Mouse (Mus musculus): ENCODE results near the gene Ptpa. TPM values are rescaled to one million over a fixed set of nuclear protein-coding genes. Genes with fewer than 3 reads are reported as not detected.

Ptpa gene
- polyA plus RNA-seq, 1 experiment from 2014 or later = 66.6 TPM

DNA sequence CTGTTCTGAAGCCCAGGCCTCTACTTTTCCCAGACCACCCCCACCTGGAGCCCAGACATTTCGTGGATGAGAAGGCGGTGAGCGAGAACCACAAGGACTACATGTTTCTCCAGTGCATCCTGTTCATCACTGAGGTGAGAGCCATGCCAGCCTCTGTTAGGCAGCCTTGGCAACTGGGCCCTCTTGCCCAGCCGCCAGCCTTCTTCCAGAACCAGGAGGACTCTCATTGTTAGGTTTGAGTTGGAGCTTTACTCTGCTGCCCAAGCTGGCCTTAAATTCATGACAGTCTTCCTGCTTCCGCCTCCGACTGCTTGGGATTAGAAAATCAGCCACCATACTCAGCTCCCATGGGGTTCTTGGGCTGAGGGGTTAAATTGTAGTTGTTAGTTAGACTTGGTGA lies 23.8 kb downstream of the Ptpa start:
- ATAC-seq (no peak), DNase-seq (ENCODE audit: low spot score) (no peak)
- no peak overlapping the region for H3K27ac ChIP-seq (ENCODE audit: low read depth, low read length)
- 93% methylated on average over 6 of the region's 6 CpGs for WGBS
- no peak overlapping the region for H3K4me2 ChIP-seq (ENCODE audit: low read length)
- H3K4me3 ChIP-seq (ENCODE audit: low read depth, low read length) = no peak overlapping the region
- H3K36me3 ChIP-seq (ENCODE audit: control insufficient read depth, insufficient read depth, low read length) = peaks cover 55% of the 10 kb centered on the region
- no peaks in the 10 kb centered on the region for H3K27me3 ChIP-seq (replicated peaks; ENCODE audit: control insufficient read depth, insufficient read depth, low read length)
- peaks cover 23% of the 10 kb centered on the region for H3K4me1 ChIP-seq (ENCODE audit: control insufficient read depth, insufficient read depth, low read length)
- no peaks in the 10 kb centered on the region for H3K9me3 ChIP-seq (replicated peaks; ENCODE audit: control insufficient read depth, low read length)
- no peak overlapping the region for H3K9ac ChIP-seq (ENCODE audit: low read length)

DNA sequence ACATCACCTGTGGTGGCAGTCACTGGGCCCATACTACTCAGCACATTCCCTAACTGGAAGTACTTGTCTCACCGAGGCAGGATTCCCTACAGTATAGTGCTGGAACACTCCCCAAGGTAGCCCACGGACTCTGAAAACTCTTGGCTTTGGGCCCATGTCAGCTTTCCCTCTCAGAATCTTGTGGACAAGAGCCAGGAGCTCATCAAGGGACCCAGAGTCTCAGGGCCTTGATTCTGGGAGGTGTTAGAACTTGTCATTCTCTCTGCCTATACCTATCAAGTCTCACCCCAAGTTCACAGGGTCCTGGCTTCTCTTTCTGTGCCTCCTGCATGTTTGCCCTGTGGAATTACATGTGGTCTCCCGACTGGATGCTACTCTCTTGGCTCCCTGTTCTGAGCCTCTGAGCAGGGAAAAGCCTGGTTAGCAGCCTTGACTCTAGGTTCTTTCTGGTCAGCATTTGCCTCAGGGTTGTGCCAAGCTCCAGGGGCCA lies 24.4 kb downstream of the Ptpa start:
- Histone ChIP-seq H3K27me3 (replicated peaks; ENCODE audit: control insufficient read depth, insufficient read depth, low read length) (no peaks in the 10 kb centered on the region), H3K4me3 (ENCODE audit: low read depth, low read length) (no peak overlapping the region), H3K4me2 (ENCODE audit: low read length) (no peak overlapping the region), H3K9ac (ENCODE audit: low read length) (peak overlapping the region; percentile 29; the same call in 1 of the 2 replicates), H3K9me3 (replicated peaks; ENCODE audit: control insufficient read depth, low read length) (no peaks in the 10 kb centered on the region), H3K36me3 (ENCODE audit: control insufficient read depth, insufficient read depth, low read length) (peaks cover 61% of the 10 kb centered on the region), H3K27ac (ENCODE audit: low read depth, low read length) (peak overlapping the region; percentile 97), H3K4me1 (ENCODE audit: control insufficient read depth, insufficient read depth, low read length) (peaks cover 23% of the 10 kb centered on the region)
- ATAC-seq (no peak), DNase-seq (ENCODE audit: low spot score) (peak; percentile 49)
- WGBS = 52% methylated on average over 3 of the region's 3 CpGs

DNA sequence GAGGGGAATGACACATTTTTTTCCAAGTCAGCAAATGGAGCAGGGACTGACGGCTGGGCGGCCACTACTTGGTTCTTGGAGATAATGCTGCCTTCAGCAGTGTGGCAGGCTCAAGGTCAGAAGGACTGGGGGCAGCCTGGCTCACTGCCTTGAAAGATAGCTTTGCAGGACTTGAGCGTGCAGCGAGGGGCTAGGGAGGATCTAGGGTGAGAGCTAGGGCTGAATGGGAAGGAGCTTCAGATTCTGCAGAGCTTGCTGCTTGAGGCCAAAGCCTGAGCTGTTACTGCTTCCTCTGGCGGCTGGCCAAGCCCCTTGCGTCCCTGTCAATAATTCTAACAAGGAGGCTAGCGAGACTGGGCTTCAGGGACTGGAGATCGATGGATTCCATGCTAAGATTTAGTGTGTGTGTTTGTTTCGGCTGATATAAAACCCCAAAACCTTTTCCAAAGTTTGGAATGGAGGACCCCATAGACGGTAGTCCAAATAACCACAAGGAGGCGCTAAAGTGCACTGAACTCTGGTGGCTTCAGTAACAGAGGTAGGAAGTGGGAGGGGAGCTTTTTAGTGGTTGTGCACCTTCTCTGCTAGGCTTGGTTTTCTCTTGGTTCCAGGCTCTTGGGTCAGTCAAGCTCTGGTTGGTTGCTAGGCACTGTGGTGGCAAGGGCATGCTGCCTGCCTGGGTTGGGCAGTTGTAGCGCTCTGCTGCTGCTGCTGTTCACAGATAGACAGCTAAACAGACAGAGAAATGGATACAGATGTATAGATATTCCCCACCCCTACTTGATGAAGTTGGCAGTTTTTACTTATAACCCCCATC lies 25.1 kb downstream of the Ptpa start:
- Histone ChIP-seq H3K4me3 (ENCODE audit: low read depth, low read length) (no peak overlapping the region), H3K9me3 (replicated peaks; ENCODE audit: control insufficient read depth, low read length) (no peaks in the 10 kb centered on the region), H3K9ac (ENCODE audit: low read length) (peak overlapping the region; percentile 64), H3K36me3 (ENCODE audit: control insufficient read depth, insufficient read depth, low read length) (peaks cover 66% of the 10 kb centered on the region), H3K4me1 (ENCODE audit: control insufficient read depth, insufficient read depth, low read length) (peaks cover 23% of the 10 kb centered on the region), H3K4me2 (ENCODE audit: low read length) (peak overlapping the region; percentile 44), H3K27ac (ENCODE audit: low read depth, low read length) (peak overlapping the region; percentile 97), H3K27me3 (replicated peaks; ENCODE audit: control insufficient read depth, insufficient read depth, low read length) (no peaks in the 10 kb centered on the region)
- peak; percentile 64; the same call in 1 of the 2 replicates for ATAC-seq
- WGBS = 13% methylated on average over 12 of the region's 12 CpGs
- DNase-seq (ENCODE audit: low spot score) = peak; percentile 94

DNA sequence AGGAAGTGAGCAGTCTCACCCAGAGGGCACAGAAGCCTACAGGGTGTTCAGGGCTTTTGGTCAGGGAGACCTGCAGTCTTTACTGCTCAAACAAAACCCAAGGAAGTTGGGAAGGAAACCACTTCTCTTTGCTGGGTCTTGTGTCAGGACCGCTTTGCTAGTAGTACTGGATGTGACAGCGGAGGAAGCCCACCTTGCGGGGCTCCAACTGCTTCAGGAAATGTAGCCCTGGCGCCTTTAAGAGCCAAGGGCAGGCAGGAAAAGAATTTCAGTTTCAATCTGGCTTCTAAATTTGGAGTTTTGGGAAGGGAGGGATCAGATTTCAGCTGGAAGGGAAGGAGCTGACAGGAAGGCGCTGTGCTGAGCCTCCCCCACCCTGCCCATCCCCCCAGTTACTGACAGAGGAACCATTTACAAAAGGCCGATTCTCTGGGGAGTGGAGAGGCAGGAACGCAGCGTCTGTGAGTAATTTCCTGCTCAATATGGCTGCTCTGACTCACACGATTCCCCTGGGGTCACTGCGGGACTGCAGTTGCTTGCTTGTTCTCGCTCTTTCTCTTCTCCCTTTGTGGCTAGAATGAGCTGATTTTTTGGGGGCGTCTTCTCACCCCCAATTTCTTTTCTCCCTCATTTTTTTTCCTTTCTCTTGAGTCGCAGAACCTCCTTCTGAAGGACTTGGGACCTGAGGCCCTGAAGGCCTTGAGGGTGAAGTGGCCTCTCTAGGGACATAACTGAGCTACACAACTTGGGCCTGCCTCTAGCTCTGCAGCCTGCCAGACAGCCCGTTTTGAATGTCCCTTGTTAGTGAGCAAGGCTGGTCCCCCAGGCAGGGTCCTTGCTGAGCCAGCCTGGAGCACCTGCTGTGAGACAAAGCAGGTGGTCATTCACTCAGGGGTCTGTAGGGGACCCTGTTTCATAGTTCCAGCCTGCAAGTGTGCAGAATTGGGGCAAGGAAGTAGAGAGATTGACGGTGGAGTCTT lies 26.0 kb downstream of the Ptpa start:
- H3K27ac ChIP-seq (ENCODE audit: low read depth, low read length) = peak overlapping the region; percentile 97
- no peaks in the 10 kb centered on the region for H3K27me3 ChIP-seq (replicated peaks; ENCODE audit: control insufficient read depth, insufficient read depth, low read length)
- H3K9me3 ChIP-seq (replicated peaks; ENCODE audit: control insufficient read depth, low read length) = no peaks in the 10 kb centered on the region
- DNase-seq (ENCODE audit: low spot score) (peak; percentile 95), ATAC-seq (peak; percentile 85)
- peak overlapping the region; percentile 44 for H3K4me2 ChIP-seq (ENCODE audit: low read length)
- peaks cover 23% of the 10 kb centered on the region for H3K4me1 ChIP-seq (ENCODE audit: control insufficient read depth, insufficient read depth, low read length)
- WGBS = 1% methylated on average over 15 of the region's 15 CpGs
- H3K4me3 ChIP-seq (ENCODE audit: low read depth, low read length) = no peak overlapping the region
- peak overlapping the region; percentile 64 for H3K9ac ChIP-seq (ENCODE audit: low read length)
- H3K36me3 ChIP-seq (ENCODE audit: control insufficient read depth, insufficient read depth, low read length) = peaks cover 66% of the 10 kb centered on the region

DNA sequence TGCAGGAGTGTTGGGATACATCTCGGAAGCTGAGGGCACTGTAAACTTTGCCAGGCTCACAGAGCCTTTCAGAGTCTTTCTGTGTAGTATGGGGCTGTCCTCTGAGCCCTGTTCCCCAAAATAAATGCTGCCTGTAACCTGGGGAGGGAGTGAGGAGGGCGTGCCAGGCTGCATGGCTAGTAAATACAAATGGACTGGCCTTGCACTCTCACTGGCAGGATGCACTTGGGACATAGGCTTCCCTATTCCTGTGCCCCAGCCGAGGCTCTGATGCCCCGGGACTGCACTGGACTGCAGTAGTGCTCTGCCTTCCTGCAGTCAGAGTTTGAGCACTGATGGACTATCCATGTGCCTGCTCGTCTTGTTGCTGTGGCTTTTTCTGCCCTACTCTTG lies 26.7 kb downstream of the Ptpa start:
- Histone ChIP-seq H3K4me1 (ENCODE audit: control insufficient read depth, insufficient read depth, low read length) (peaks cover 23% of the 10 kb centered on the region), H3K9ac (ENCODE audit: low read length) (peak overlapping the region; percentile 64), H3K4me3 (ENCODE audit: low read depth, low read length) (no peak overlapping the region), H3K36me3 (ENCODE audit: control insufficient read depth, insufficient read depth, low read length) (peaks cover 65% of the 10 kb centered on the region), H3K27ac (ENCODE audit: low read depth, low read length) (peak overlapping the region; percentile 97), H3K27me3 (replicated peaks; ENCODE audit: control insufficient read depth, insufficient read depth, low read length) (no peaks in the 10 kb centered on the region), H3K9me3 (replicated peaks; ENCODE audit: control insufficient read depth, low read length) (no peaks in the 10 kb centered on the region), H3K4me2 (ENCODE audit: low read length) (peak overlapping the region; percentile 44)
- WGBS = 63% methylated on average over 5 of the region's 5 CpGs
- DNase-seq (ENCODE audit: low spot score) (no peak), ATAC-seq (no peak)

DNA sequence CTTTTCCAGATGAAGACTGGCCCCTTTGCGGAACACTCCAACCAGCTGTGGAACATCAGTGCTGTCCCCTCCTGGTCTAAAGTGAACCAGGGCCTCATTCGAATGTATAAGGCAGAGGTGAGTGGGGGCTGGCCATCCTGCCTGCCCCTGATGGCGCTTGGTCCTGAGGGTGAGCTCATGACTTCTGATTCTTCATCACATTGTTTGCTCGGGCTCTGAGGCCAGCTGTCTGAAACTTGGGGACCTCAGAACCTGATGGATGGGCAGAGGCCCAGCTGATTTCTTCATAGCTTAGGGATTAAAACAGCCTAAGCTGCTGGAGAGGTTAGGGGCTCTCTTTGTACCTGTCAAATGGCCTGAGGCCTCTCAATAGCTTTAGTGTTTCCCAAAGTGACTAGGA lies 27.4 kb downstream of the Ptpa start:
- Histone ChIP-seq H3K9me3 (replicated peaks; ENCODE audit: control insufficient read depth, low read length) (no peaks in the 10 kb centered on the region), H3K4me3 (ENCODE audit: low read depth, low read length) (no peak overlapping the region), H3K27ac (ENCODE audit: low read depth, low read length) (no peak overlapping the region; the same call in 1 of the 2 replicates), H3K4me2 (ENCODE audit: low read length) (no peak overlapping the region), H3K27me3 (replicated peaks; ENCODE audit: control insufficient read depth, insufficient read depth, low read length) (no peaks in the 10 kb centered on the region), H3K36me3 (ENCODE audit: control insufficient read depth, insufficient read depth, low read length) (peaks cover 60% of the 10 kb centered on the region), H3K4me1 (ENCODE audit: control insufficient read depth, insufficient read depth, low read length) (peaks cover 23% of the 10 kb centered on the region), H3K9ac (ENCODE audit: low read length) (peak overlapping the region; percentile 64)
- 70% methylated on average over 4 of the region's 4 CpGs for WGBS
- no peak for DNase-seq (ENCODE audit: low spot score)
- no peak for ATAC-seq

DNA sequence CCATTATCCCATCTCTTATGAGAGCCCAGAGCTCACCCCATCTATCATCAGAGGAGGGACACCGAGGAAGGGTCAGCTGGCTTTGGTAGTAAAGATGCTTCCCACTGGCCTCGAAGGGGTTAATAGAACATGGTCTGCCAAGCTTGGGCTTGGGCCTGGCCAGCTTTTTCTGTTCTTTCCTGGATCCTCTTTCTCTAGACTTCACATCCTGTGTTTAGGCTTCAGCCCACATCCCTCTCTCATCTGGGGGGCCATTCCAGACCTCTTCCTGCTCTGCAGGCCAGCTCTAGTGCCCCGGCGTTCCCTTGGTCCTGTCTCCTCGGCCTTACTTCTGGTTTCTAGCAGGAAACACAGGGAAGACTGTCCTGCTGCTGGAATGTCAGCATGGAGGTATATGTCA lies 28.2 kb downstream of the Ptpa start:
- H3K9ac ChIP-seq (ENCODE audit: low read length) = no peak overlapping the region
- no peak for ATAC-seq
- peaks cover 54% of the 10 kb centered on the region for H3K36me3 ChIP-seq (ENCODE audit: control insufficient read depth, insufficient read depth, low read length)
- H3K4me3 ChIP-seq (ENCODE audit: low read depth, low read length) = no peak overlapping the region
- H3K27me3 ChIP-seq (replicated peaks; ENCODE audit: control insufficient read depth, insufficient read depth, low read length) = no peaks in the 10 kb centered on the region
- no peak for DNase-seq (ENCODE audit: low spot score)
- H3K4me2 ChIP-seq (ENCODE audit: low read length) = no peak overlapping the region
- no peaks in the 10 kb centered on the region for H3K9me3 ChIP-seq (replicated peaks; ENCODE audit: control insufficient read depth, low read length)
- H3K27ac ChIP-seq (ENCODE audit: low read depth, low read length) = no peak overlapping the region
- 85% methylated on average over 5 of the region's 5 CpGs for WGBS
- peaks cover 23% of the 10 kb centered on the region for H3K4me1 ChIP-seq (ENCODE audit: control insufficient read depth, insufficient read depth, low read length)

DNA sequence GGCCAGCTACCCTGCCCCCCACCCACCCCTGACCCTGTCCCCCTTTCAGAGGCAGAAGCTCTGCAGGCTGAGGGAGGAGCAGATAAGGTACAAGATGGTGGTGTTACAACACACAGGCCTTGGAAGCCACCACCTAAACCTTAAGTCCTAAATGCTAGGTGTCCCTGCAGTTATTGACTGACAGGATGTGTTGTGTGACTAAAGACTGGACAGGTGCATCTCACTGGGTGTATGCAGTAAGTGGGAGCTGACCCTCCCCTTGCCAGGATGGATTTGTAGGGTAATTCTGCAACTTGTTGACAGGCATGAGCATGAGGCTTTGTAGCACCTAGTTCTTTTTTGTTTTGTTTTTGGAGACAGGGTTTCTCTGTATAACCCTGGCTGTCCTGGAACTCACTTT lies 28.6 kb downstream of the Ptpa start:
- Histone ChIP-seq H3K9ac (ENCODE audit: low read length) (no peak overlapping the region), H3K36me3 (ENCODE audit: control insufficient read depth, insufficient read depth, low read length) (peaks cover 53% of the 10 kb centered on the region), H3K27ac (ENCODE audit: low read depth, low read length) (no peak overlapping the region)

More for the DNA sequence above, 28.6 kb downstream of the Ptpa start:
- Histone ChIP-seq H3K4me2 (ENCODE audit: low read length) (no peak overlapping the region), H3K4me3 (ENCODE audit: low read depth, low read length) (no peak overlapping the region), H3K27me3 (replicated peaks; ENCODE audit: control insufficient read depth, insufficient read depth, low read length) (no peaks in the 10 kb centered on the region), H3K9me3 (replicated peaks; ENCODE audit: control insufficient read depth, low read length) (no peaks in the 10 kb centered on the region), H3K4me1 (ENCODE audit: control insufficient read depth, insufficient read depth, low read length) (peaks cover 23% of the 10 kb centered on the region)
- ATAC-seq (no peak), DNase-seq (ENCODE audit: low spot score) (no peak)

Data from forebrain, embryonic 14.5 days (tissue).